Mouse (Mus musculus): ENCODE measurements around the gene Nrap.

DNA sequence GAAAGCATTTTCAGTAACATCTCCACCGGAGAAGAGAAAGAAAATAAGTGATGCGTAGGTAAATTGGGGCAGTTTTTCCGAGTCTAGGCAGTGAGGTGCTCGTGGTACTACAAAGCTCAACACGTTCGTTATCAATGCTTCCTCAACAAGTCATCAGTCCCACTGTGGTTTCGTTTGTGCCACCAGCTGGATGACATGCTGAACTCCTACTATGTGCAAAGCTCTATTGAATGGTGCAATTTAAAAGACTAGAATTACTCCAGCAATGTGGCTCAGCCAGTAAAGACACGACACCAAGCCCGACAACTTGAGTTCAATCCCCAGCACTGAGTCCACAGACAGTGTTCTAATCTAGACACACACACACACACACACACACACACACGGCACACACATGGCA lies 3.7 kb downstream of the Nrap start:
- TF ChIP-seq CTCF (IDR thresholded peaks at IDR 0.05 in 2 of 3, conservative IDR thresholded peaks at IDR 0.05 in 1 of 3; ENCODE audit: control insufficient read depth in 1 of 3, insufficient read depth in 1 of 3, low read depth in 2 of 3, low read length in 3 of 3, poor library complexity in 1 of 3, severe bottlenecking in 1 of 3): no peak
- TF ChIP-seq POLR2A (IDR thresholded peaks at IDR 0.05; ENCODE audit: control insufficient read depth in 1 of 2, insufficient read depth in 1 of 2, low read depth in 1 of 2, low read length in 2 of 2, poor library complexity in 1 of 2): no peak
- TF ChIP-seq SIN3A (IDR thresholded peaks at IDR 0.05; ENCODE audit: low read length): no peak
- TF ChIP-seq HCFC1 (IDR thresholded peaks at IDR 0.05; ENCODE audit: low read depth, low read length): no peak
- TF ChIP-seq EP300 (IDR thresholded peaks at IDR 0.05; ENCODE audit: low read depth in 1 of 2, low read length in 2 of 2): no peak
- no peak for TF ChIP-seq GATA1 (IDR thresholded peaks at IDR 0.05; ENCODE audit: low read depth, low read length)
- TF ChIP-seq TAL1 (IDR thresholded peaks at IDR 0.05; ENCODE audit: low read length): no peak
- no peak for TF ChIP-seq MAFK (IDR thresholded peaks at IDR 0.05; ENCODE audit: borderline replicate concordance, low read depth, low read length)
- no peak for TF ChIP-seq ELF1 (IDR thresholded peaks at IDR 0.05; ENCODE audit: low read depth, low read length)
